Mouse (Mus musculus) kidney, adult 11 months (tissue): ENCODE results near the gene Antxr1.
A peak's percentile ranks its signal among the peaks of the same experiment; 100 is the strongest.

Experiments
- DNase-seq: peaks from one replicate; pipeline ENCODE4 v3.0.0; 2022

The Antxr1 gene

DNA sequence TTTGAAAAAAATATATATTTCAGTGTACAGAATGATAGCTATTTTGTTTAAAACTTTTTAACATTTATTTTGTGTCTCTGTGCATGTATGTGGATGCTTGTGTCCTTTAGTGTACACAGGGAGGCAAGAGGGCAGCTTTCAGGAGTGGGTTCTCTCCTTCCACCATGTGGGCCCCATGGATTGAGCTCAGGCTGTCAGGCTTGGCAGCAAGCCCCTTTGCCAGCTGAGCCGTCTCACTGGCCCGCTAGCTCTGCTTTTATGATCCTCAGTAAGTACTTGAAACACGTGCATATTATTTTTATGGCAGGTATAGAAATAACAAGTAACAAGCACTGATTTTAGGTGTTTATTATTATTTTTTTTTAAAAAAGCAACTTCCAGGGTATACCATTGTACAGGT is 202.1 kb downstream of the Antxr1 start:
- DNase-seq, result no peak

DNA sequence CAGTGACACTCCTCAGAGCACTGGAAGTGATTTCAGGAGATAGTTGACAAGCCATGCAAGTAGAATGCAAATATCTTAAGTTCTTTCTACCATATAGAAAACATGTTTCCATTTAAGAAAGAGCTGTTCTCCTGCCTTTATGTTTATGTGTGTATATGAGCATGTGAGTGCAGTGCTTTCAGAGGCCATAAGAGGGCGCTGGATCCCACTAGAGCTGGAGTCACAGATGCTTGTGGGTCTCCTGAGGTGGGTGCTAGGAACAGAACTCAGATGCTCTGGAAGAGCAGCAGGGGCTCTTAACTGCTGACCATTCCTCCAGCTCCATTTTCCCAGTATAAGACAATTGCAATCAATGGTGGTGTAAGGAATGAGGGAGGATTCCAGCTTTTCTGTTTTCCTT is 204.5 kb downstream of the Antxr1 start:
- DNase-seq, result no peak

DNA sequence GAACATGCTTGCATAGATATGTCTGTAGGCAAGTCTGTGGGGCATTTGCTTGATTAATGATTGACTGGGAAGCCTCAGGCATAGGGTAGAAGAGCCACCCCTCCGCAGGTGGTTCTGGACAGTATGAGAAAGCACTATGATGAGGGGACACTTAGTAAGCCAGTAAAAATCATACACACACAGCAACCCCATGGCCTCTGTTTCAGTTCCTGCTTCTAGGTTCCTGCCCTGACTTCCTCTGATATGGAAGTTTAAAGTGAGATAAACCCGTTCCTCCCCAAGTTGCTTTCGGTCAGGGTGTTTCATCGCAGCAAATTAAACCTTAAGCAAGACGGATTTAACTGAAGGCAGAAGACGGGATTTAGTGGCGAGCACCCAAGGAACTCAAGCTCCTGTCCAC is 205.0 kb downstream of the Antxr1 start:
- DNase-seq, result no peak

DNA sequence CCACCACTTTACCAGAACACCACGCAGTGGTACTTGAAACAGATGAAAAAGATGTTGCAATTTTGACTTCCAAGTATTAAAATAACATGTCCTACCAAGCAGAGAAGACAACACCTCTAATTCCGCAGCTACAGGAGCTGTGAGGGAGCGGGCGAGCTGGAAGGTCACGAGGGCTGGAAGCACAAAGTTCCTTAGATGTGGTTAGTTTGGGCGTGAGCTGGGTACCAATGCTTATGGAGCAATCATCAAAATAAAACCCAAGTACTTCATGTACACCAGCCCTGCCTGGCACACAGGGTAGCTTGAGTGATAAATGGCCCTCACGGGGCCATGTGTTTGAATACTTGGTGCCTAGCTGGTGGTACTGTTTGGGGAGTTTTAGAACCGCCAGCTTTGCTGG is 205.8 kb downstream of the Antxr1 start:
- no peak for DNase-seq

DNA sequence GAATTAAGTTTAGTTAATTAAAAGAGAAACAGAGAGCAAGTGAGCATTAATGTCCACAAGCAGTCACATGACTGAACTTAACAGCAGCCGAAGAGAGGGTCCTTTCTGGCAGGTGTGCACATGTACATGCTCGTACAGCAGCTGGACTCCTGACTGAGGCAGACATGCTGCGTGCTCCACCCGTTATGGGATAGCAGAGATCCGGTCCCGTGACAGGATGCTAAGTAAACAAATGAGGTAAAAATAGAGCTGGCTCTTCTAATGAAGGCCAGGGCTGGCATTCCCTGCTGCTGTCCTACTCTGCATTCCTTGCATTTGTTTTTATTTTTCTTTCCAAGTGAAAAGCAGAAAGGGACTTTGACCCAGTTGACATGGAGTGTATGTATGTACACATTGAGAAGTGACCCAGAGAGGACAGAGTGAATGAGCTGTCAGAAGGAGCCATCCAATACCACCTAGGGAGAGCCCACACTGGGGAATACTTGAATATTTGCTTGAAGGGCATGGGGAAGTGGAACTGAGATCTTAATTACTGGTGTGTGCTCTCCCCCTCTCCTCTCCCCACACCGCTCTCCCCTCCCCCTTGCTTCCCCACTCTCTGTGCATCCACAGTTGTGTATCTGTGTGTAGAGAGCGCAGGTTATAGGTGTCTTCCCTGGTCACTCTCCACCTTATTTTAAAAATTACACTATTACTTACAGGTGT is 208.4 kb downstream of the Antxr1 start:
- no peak for DNase-seq

DNA sequence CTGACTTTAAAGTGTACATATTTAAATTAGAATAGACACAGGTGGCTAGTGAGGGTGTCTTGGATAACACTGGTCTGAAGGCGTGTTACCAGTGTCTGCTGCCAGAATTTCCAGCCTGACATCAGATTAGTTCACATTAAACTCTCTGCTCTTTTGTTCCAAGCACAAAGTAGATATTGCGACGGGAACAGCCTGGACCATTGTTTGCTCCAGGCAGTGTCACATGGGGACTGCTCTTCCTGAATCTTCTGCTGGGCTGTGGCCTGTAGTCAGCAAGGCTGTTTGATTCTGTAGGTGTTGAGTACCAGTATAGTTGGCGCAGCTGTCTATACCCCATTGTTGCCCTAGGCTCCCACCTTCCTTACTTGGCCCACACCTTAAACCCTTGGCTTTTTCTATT is 211.6 kb downstream of the Antxr1 start:
- no peak for DNase-seq

DNA sequence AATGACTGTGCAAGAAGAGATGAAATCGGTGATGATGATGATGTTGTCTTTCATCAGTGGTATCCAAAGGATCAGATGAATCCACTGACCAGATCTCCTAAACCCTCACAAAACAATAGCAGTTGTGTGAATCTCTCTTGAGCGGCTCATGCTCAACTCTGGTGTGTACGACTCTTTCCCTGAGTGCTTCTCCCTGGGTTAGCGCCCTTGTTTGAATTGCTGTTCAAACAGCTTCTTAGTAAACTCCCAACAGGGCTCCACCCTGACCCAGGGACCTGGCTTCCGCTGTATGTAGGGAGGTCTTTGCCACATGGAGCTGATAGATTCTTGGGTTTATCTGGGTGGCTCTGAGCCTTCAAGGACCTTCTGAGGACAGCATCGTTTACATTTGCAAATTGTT is 212.2 kb downstream of the Antxr1 start:
- DNase-seq, result no peak

DNA sequence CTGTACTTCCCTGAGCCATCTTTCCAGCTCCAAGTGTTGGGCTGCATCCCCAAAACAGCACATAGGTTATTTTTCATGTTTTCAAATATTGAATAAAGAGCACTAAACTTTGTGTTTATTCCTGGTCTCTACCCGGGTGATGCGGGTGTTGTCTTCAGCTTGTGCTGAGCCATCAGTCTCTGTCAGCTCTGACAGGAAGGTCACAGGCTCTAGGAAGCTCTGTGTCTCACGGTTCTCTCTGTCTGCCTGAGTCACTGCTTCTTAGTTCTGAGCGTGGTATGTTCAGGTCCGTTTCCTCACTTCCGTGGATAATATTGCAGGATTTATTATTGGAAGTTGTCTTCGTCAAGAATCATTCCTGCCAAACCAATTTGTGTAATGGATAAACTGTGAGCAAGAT is 213.7 kb downstream of the Antxr1 start:
- DNase-seq, result no peak

DNA sequence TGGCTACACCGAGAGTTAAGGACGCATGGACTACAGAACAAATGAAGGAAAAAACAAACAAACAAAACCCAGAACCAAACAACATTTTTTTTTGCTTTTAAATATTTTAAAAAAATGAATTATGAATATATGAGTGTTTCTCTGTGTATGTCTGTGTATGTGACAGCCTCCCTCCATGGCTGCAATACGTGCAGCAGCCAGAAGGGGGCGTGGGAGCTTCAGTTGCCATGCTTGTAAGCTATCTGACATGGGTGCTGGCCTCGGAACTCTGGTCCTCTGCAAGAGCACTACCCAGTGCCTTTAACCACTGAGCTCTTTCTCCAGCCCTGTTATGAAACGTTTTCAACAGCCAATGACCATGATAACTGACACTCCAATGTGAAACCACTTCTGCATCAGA is 215.0 kb downstream of the Antxr1 start:
- no peak for DNase-seq

DNA sequence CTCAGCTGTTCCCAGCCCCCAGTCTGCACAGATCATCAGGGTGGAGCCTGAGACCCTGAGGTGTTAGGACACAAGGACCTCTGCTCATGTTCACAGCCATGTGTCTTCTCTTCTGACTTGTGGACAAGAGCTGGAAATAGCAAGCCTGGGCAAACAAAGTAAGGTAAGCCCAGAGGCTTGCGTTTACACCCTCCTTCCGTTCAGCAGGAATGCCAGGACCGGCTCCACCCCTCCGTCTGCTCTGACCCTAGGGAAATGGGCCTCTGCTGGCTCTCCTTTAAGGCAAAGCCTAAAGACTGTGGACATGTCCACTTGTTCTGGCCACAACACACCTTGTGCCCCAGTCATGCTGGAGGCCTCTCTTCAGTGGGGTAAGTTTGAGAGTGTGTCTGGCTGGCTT is 215.6 kb downstream of the Antxr1 start:
- no peak for DNase-seq

DNA sequence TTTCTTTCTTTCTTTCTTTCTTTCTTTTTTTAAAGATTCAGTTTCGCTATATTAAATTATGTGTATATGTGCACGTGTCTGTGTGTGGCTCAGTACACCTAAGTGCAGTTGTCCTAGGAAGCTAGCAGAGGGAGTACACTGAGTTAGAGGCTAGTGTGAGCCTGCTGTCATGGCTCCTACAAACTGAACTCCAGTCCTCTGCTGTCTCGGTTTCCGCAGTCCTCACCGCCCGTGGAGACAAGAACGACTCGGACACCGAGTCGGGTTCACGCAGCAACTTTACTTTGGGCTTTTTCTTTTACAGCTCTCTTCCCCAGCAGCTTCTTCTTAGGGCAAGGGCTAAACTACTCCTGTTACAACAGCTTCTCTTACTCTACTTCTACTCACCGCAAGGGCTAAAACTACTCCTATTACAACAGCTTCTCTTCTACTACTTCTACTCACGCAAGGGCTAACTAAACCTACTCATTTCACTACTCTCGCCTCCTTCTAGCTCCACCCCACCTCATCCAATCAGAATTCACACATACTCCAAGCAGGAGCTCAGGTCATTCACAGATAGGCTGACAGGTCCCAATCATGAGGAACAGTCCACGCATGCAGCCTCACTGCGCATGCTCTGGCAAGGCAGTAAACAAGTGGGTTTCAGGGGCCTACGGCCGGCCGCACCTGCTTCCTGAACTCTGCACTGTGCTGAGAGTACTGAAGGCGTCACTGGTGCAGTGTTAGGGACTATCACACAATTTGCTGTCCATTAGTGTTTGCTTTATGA is 216.4 kb downstream of the Antxr1 start:
- DNase-seq, result no peak

DNA sequence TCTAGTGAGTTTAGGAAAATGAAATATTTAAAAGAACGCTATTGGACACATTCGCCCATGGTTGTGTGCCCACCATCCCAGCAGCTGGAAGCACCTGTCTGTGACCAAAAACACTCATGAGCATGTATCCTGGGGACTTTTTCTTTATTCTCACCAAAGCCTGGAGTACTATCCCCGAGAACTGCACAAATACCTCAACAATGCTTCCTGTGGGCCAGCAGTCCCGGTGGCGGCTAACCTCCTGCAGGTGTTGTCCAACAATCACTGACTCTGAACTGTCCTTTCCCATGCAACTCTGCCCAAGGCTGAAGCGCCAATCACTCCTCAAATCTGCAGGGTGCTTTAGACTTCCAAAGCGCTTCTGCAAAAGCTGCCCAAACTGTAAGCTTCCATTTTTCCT is 219.0 kb downstream of the Antxr1 start:
- no peak for DNase-seq

DNA sequence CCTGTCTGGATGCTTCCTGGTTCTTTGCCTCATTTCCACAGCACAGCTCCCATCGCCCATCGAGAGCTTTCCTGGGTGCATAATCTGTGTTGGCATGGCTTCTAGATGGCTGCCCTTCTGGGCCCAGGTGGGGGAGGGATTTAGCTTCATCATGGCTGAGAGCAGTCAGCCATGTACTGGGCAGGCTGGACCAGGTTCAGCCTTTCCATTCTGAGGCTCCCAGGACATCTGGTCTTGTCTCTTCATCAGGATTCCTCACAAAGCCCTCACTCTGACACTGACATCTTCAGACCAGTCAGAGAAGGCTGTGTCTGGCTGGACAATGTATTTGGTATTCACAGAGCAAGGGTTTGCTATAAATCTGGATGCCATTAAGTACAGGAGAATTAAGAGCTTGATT is 219.6 kb downstream of the Antxr1 start:
- no peak for DNase-seq

DNA sequence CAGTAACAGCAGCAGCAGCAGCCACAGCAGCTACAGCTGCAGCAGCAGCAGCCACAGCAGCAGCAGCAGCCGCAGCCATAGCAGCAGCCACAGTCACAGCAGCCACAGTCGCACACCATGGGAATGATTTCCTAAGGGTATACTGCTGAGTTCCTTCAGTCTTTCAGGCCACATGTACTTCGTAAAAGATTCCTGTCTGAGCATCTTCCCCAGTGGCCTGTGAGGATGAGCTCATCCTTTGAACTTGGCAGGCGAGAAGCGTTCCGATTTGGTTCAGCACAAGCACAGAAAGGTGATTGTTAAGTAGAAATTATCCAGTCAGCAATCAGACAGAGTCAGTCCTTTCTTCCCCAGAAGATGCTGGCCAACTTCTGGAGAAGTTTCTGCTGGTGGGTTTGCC is 223.5 kb downstream of the Antxr1 start:
- DNase-seq, result no peak

DNA sequence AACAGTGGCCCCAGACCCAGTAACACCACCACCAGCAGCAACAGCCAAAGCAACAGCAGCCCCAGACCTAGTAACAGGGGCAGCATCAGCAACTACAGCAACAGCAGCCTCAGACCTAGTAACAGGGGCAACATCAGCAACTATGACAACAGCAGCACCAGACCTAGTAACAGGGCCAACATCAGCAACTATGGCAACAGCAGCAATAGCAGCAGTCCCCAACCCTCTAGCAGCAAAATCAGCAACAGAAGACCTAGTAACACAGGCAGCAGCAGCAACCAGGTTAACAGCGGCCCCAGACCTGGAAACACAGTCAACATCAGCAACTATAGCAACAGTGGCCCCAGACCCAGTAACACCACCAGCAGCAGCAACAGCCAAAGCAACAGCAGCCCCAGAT is 224.1 kb downstream of the Antxr1 start:
- DNase-seq, result no peak

DNA sequence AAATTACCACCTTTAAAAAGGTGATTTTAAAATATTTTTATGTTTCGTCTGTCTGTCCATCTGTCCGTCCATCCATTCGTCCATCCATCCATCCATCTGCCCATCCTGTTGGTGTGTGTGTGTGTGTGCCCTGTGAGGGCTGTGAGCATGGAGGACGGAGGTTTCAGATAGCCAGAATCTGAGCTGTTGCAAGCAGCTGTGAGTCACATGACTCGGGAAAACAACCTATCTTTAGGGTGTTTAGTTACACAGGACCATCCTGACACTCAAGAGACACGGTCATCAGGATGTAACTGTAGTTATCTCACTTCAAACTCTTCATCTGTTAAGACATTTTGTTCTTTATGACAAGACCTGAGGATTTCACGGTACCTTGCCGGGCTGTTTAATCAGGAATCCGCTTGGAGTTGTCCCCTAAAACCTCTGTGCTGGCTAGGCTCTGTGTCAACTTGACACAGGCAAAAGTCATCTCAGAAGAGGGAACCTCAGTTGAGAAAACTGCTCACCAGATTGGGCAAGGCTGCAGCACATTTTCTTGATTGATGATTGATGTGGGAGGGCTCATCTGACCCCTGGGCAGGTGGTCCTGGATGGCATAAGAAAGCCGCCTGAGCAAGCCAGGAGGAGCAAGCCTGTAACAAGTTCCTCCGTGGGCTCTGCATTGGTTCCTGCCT is 231.4 kb downstream of the Antxr1 start, which contains the start of gene D6Ertd527e:
Gene D6Ertd527e, plus strand, starts transcription at position 624 of the 674 bp plus-strand sequence.
- no peak for DNase-seq

DNA sequence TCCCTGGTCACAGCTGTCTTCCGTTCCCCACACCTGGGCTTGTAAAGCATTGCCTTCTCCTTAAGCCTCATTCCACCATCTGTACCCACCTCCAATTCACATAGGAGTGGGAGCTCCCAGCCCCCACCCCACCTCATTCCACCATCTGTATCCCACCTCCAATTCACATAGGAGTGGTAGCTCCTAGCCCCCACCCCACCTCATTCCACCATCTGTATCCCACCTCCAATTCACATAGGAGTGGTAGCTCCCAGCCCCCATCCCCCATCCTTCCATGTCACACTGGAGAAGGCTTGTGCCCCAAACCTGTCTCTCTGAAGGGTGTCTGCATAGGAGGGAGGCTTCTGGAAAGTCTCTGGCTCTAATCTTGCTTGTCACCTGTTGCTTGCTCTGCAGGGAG is 232.3 kb downstream of the Antxr1 start:
- no peak for DNase-seq

DNA sequence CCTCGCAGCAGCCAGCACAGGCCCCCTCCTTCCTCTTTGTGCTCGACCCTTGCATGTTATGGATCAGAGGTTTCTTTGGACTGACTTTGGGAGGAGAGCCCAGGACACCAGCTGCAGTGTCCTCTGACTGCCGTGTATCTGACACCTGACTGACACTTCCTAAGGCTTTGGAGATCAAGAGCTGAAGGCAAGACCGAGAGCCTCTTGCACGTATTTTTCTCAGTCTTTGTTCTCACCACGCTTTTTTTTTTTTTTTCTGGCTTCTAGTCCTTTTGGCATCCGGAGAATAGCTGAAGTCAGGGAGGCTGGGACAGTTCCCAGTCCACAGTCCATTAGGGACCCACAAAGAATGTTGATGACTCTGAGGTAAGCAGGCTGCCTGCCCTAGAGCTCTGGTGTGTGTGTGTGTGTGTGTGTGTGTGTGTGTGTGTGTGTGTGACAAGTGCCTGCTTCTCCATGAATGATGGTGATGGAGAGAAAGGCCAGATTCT is 233.2 kb downstream of the Antxr1 start:
- no peak for DNase-seq

DNA sequence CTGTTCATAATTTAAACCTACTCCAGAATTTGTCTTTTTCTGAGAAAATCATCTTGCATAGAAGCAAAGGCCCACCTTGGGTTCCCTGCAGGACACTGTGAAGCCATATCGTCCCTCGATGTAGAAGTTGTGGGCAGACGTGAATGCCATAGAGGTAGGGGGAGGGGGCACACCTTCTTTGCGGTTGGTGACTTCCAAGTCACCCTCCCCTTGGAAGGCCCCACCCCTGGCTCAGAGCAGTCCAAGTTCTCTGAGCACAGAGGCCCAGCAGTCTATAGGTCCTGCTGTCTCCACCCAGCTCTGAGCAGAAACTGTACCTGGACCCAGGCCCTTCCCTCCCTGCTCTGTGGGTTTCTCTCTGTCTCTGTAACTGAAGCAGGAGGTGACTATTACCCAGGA is 233.7 kb downstream of the Antxr1 start:
- DNase-seq, result no peak

DNA sequence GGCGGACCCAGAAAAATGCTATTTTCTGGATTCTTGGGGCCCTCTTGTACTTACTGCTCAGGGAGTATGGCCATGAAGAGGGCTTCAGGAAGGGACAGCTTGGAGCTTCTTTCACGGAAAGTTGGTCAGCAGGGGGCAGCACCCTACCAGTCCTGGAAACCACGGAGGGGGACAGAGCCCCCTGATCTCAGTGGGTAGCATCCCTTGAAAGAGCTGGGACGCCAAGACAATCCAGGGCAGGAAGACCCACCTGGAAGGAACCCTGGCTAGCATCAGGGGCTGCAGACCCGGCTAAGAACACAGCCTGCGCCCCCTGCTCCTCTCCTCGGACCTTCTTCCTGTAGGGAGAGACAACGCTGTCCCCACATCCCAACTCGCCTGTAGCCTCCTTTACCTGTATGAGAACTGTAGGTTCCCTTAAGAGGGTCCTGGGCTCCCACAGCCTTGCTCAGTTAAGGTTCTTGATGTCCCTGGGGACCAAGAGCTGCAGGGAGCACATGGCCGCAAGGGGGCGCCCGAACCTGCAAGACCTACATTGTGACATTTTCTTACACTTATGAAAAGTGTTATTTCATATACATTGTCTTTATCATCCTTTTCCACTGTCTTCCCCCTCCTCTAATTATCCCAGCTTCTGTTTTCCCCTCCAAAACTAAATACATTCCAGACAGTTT is 234.2 kb downstream of the Antxr1 start:
- DNase-seq, result peak; percentile 71

DNA sequence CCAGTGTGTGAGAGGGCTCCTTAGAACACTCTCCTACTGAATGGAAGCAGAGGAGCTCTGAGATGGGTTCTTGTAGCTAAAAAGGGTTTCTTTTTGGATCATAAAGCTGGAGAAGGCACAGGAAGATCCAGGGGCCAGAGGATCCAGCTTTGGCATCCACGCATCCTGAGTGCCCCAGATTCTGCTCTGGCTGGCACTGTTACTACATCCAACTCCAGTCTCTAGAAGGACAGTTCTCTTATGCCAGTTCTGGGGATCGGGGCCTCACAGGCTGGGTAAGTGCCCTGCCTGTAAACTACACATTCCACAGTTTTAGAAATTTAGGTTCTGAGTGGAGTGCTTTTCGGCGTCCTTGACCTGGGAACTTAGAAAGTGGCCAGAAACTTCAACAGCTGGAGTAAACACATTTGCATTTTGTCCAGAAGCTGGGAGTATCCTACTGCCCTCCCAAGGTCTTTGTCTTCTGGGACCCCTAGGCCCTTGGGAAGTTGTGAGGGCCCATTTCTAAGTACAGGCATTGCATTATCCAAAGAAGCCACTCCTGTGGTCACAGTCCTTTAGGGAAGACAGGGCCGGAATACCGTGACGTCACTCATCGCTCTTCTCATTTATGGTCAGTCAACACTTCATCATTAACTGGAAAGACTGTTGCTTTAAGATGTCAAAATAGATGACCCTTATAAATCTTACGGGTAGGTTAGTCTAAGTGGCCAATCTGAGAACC is 235.2 kb downstream of the Antxr1 start:
- no peak for DNase-seq

DNA sequence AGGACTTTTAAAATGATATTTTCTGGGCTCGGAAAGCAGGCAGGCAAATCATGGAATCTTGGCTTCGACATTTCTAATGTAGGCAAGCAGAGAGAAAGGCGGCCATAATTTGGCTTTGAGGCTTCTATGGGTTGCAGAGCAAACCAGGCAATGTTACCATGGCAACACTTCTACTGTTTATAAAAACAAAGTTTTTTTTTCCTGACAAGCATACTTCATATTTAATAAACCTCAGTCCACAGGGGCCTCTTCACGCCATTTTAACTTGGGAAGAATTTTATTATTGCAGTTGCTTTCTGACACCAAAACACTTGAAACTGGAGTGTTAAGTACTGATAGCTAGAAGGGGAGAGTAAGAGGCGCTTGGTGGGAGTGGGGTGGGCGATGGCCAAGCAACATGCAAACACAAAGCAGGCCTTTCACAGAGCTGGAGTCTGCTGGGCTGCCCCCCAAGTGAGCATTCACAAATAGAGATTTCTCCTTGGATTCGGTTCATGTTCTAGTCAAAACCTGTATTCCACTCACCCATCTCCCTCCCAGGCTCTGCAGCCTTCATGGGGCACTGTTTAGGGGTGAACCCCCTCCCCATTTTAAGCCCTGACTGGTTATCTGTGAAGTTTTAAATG is 235.8 kb downstream of the Antxr1 start:
- DNase-seq, result no peak
